Mouse (Mus musculus) kidney, adult 18-20 months (tissue): ENCODE measurements around the gene Exoc4.

Experiments
- DNase-seq: peaks from one replicate; pipeline ENCODE4 v3.0.0; 2021

Exoc4 gene

GRCm38 (mm10) chr6:33248894-33249758, at the start of gene Exoc4:
Exoc4 (plus strand) TSS chr6:33249085.
- DNase-seq: peak; percentile 93

- no peak for DNase-seq
These were observed 30.1 kb upstream of the Exoc4 start for GRCm38 (mm10) chr6:33218780-33219179.

- no peak for DNase-seq
These were observed 22.2 kb upstream of the Exoc4 start for GRCm38 (mm10) chr6:33226700-33227099.

- DNase-seq: no peak
These were observed 21.5 kb upstream of the Exoc4 start for GRCm38 (mm10) chr6:33227371-33227770.

GRCm38 (mm10) chr6:33241250-33241649, 7.6 kb upstream of the Exoc4 start:
- no peak for DNase-seq

- no peak for DNase-seq
These were observed 4.3 kb upstream of the Exoc4 start for GRCm38 (mm10) chr6:33244546-33244945.

GRCm38 (mm10) chr6:33247146-33247545, 1.7 kb upstream of the Exoc4 start:
- peak; percentile 40 for DNase-seq

GRCm38 (mm10) chr6:33247576-33248355, 1.1 kb upstream of the Exoc4 start:
- DNase-seq: no peak

GRCm38 (mm10) chr6:33256638-33257037, 7.8 kb downstream of the Exoc4 start:
- no peak for DNase-seq

- DNase-seq: no peak
These were observed 8.3 kb downstream of the Exoc4 start for GRCm38 (mm10) chr6:33257076-33257789.

GRCm38 (mm10) chr6:33259926-33260325, 11.0 kb downstream of the Exoc4 start:
- no peak for DNase-seq

- no peak for DNase-seq
These were observed 12.7 kb downstream of the Exoc4 start for GRCm38 (mm10) chr6:33261606-33262005.

GRCm38 (mm10) chr6:33263950-33264349, 15.1 kb downstream of the Exoc4 start:
- DNase-seq: no peak

- DNase-seq: no peak
These were observed 15.5 kb downstream of the Exoc4 start for GRCm38 (mm10) chr6:33264388-33264787.

- DNase-seq: no peak
These were observed 18.7 kb downstream of the Exoc4 start for GRCm38 (mm10) chr6:33267571-33267970.

- no peak for DNase-seq
These were observed 34.6 kb downstream of the Exoc4 start for GRCm38 (mm10) chr6:33283523-33283922.

GRCm38 (mm10) chr6:33283936-33284335, 35.1 kb downstream of the Exoc4 start:
- DNase-seq: no peak

GRCm38 (mm10) chr6:33286376-33286775, 37.5 kb downstream of the Exoc4 start:
- no peak for DNase-seq

GRCm38 (mm10) chr6:33294626-33295025, 45.7 kb downstream of the Exoc4 start:
- DNase-seq: peak; percentile 29

- no peak for DNase-seq
These were observed 48.7 kb downstream of the Exoc4 start for GRCm38 (mm10) chr6:33297566-33297965.

GRCm38 (mm10) chr6:33298768-33299167, 49.9 kb downstream of the Exoc4 start:
- no peak for DNase-seq

GRCm38 (mm10) chr6:33305996-33306395, 57.1 kb downstream of the Exoc4 start:
- DNase-seq: no peak

- DNase-seq: no peak
These were observed 59.8 kb downstream of the Exoc4 start for GRCm38 (mm10) chr6:33308646-33309045.
